Mouse (Mus musculus): Measurements from ENCODE around the gene Lhpp. TPM values are rescaled to one million over a fixed set of nuclear protein-coding genes. Genes with fewer than 3 reads are reported as not detected.
"Not testable (repeated sequence)": the region's sequence is repeated elsewhere in the genome, so short reads cannot be mapped to it uniquely, and the experiment has no call there.

The Lhpp gene
- polyA plus RNA-seq, 1 experiment from 2014 or later = 22.5 TPM

DNA sequence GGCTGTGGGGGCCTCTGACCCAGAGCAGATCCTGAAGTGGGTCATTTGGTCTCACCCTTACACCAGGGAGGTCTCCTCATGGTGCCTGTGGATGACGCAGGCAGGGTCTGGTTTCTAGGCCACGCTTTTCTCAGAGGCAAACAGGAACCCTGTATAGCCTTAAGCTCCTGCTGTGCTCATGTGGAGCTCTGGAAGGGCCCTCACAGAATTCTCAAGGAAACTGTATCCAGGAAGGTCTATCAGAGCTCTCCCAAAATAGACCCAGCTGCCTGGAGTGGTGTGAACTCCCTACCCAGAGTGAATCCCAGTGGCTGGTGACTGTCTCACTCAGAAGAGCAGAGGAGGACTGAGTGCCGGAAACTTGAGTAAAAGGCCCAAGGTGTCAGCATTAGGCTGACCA, 44.0 kb downstream of the Lhpp start:
- 83% methylated on average over 3 of the region's 3 CpGs for WGBS
- peaks cover 41% of the 10 kb centered on the region for H3K4me1 ChIP-seq (replicated peaks)
- H3K27ac ChIP-seq = no peak overlapping the region
- no peaks in the 10 kb centered on the region for H3K9me3 ChIP-seq
- no peak overlapping the region for H3K4me2 ChIP-seq
- no peak for ATAC-seq (ENCODE audit: insufficient number of reproducible peaks, insufficient read depth, low FRiP score, low TSS enrichment, low read depth)
- H3K4me3 ChIP-seq (replicated peaks) = no peak overlapping the region
- no peak overlapping the region for H3K9ac ChIP-seq (replicated peaks)
- no peaks in the 10 kb centered on the region for H3K27me3 ChIP-seq
- no peaks in the 10 kb centered on the region for H3K36me3 ChIP-seq

DNA sequence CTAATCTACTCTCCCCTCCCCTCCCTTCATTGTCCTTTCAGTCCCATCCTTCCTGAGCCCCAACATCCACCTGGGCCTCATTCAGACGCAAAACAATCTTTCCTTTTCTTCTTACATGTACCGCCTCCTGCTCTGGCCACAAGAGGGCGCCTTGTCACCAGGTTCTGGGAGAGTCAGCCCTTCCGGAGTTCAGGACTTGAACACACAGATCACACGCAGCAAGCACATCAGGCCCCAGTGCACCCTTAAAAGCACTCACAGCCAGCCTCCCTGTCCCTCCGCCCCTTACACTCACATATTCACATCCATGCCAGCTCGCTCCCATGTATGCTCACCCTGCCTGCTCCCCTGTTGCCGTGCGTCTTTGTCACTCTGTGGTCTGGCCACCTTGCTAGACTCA, 45.6 kb downstream of the Lhpp start:
- no peak for ATAC-seq (ENCODE audit: insufficient number of reproducible peaks, insufficient read depth, low FRiP score, low TSS enrichment, low read depth)
- Histone ChIP-seq H3K27ac (peak overlapping the region; percentile 57), H3K4me2 (no peak overlapping the region), H3K9ac (replicated peaks) (no peak overlapping the region), H3K27me3 (no peaks in the 10 kb centered on the region), H3K4me3 (replicated peaks) (no peak overlapping the region), H3K36me3 (no peaks in the 10 kb centered on the region), H3K9me3 (no peaks in the 10 kb centered on the region), H3K4me1 (replicated peaks) (peaks cover 49% of the 10 kb centered on the region)
- 21% methylated on average over 9 of the region's 9 CpGs for WGBS

DNA sequence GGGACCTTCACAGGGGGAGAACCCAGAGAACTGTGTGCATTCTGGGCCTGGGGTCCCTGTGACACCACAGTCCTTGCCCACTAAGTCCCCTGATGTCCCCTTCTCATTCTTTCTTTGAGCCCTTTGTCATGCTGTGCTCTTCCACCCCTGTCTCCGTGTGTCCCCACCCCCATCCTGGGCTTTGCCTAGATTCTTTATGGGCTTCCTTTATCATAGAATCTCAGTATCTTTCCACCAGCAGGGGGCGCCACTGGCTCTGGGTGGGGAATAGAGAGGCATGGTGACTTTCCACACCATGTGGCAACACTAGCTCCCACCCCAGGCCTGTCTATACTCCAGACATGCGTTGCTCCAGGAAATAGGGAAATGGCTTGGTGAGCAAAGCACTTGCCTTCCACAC, 46.1 kb downstream of the Lhpp start:
- H3K4me3 ChIP-seq (replicated peaks) = no peak overlapping the region
- H3K9ac ChIP-seq (replicated peaks) = no peak overlapping the region
- no peaks in the 10 kb centered on the region for H3K9me3 ChIP-seq
- peak overlapping the region; percentile 57 for H3K27ac ChIP-seq
- H3K36me3 ChIP-seq = no peaks in the 10 kb centered on the region
- peak; percentile 50; the same call in 1 of the 2 replicates for ATAC-seq (ENCODE audit: insufficient number of reproducible peaks, insufficient read depth, low FRiP score, low TSS enrichment, low read depth)
- no peaks in the 10 kb centered on the region for H3K27me3 ChIP-seq
- WGBS = 4% methylated on average over 3 of the region's 3 CpGs
- peaks cover 52% of the 10 kb centered on the region for H3K4me1 ChIP-seq (replicated peaks)
- no peak overlapping the region for H3K4me2 ChIP-seq

DNA sequence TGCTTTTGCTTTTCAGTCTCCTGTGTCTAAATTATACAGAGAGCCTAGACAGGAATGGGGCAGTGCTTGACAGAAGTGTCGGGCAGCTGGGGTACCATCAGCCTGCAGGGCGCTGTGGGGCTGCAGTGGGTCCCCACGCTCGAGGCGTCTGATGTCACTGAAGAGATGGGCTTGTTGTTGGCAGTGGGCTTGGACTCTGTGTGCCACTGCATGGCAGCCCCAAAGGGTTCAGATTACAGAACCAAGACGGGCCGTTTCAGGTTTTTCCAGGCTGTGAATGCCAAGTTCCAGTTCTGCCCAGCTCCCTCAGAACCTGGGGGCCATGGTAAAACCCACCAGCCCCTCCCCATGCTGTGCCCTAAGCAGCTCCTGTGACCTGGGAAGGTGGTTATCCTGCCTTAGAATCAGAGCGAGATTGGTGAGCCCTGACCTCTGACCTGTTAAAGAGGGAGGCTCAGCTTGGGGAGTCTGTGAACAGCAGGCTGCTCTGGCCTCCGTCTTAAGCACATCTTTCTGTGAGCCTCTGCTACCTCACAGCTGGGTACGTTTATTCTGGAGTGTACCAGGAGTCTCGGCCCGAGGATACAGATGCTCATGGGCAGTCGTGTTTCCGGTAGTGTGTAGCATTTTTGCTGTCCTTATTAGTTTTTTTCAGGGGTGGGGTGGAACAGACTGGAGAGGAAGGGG, 47.1 kb downstream of the Lhpp start:
- H3K4me1 ChIP-seq (replicated peaks) = peaks cover 52% of the 10 kb centered on the region
- WGBS = 39% methylated on average over 14 of the region's 14 CpGs
- no peaks in the 10 kb centered on the region for H3K27me3 ChIP-seq
- no peak overlapping the region for H3K4me3 ChIP-seq (replicated peaks)
- peak overlapping the region; percentile 36; the same call in 1 of the 2 replicates for H3K27ac ChIP-seq
- no peak overlapping the region for H3K9ac ChIP-seq (replicated peaks)
- H3K9me3 ChIP-seq = no peaks in the 10 kb centered on the region
- H3K4me2 ChIP-seq = no peak overlapping the region; the same call in 1 of the 2 replicates
- no peak for ATAC-seq (ENCODE audit: insufficient number of reproducible peaks, insufficient read depth, low FRiP score, low TSS enrichment, low read depth)
- H3K36me3 ChIP-seq = no peaks in the 10 kb centered on the region

DNA sequence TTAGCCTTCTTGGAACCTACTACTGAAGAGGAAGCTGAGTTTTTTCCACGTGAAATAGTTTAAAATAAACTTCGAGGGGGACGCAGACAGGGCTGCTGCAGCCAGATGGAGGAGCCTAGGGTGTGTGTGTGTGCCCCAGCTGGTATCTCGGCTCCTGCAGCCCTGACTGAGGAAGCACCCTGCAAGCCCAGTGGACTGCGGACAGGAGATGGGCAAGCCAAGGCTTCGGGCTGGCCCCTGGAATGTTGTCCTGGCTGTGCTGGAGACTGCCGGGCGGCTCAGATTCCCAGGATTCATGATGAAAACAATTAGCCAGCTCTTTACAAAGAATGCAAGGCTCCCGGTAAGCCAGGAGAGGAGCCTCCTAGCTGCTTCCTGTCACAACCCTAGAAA, 47.6 kb downstream of the Lhpp start:
- H3K27ac ChIP-seq = 0 out of 2 replicates have a peak overlapping the region, but pooled peaks have one; percentile 36
- H3K36me3 ChIP-seq = no peaks in the 10 kb centered on the region
- H3K9ac ChIP-seq (replicated peaks) = no peak overlapping the region
- ATAC-seq (ENCODE audit: insufficient number of reproducible peaks, insufficient read depth, low FRiP score, low TSS enrichment, low read depth) = no peak
- no peaks in the 10 kb centered on the region for H3K9me3 ChIP-seq
- no peak overlapping the region for H3K4me3 ChIP-seq (replicated peaks)
- H3K4me1 ChIP-seq (replicated peaks) = peaks cover 55% of the 10 kb centered on the region
- H3K4me2 ChIP-seq = peak overlapping the region; percentile 13; the same call in 1 of the 2 replicates
- no peaks in the 10 kb centered on the region for H3K27me3 ChIP-seq
- 10% methylated on average over 9 of the region's 9 CpGs for WGBS

DNA sequence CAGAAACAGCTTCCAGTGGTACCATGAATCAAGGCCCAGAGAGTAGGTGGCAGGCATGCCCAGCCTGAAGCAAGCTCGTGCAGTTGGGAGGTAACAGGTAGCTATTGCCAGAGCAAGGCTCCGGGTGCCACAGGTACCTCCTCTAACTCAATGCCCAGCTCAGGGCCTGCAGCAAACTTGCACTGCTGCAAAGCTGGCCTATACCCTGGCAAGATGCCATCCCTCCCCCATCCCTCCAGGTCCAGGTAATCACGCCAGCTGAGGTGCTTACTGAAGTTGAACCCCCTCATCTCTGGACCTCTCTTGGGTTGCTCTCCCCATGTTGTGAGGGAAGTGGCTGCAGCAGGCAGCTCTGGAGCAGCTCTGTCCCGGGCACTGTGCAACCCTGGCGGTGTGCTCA, 48.2 kb downstream of the Lhpp start:
- WGBS = 88% methylated on average over 5 of the region's 5 CpGs
- peaks cover 59% of the 10 kb centered on the region for H3K4me1 ChIP-seq (replicated peaks)

DNA sequence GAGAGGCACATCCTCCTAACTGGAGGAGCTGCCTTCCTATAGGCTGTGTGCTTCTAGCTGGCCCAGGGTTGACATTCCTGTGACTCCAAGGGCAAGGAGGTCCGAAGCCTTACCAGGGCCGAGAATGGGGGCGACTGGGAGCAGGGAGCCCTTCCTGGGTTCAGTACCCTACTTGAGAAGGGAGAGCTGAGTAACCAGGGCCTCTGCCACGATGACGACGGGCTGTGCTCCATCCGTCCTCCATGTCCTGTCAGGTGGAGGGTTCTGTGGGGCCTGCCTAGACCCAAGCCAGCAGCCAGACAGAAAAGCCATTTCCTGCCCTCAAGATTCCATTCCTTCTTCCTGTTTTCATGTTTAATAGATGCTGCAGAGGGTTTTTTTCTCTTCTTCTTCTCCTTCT, 49.2 kb downstream of the Lhpp start:
- ATAC-seq (ENCODE audit: insufficient number of reproducible peaks, insufficient read depth, low FRiP score, low TSS enrichment, low read depth) = no peak
- Histone ChIP-seq H3K4me3 (replicated peaks) (no peak overlapping the region), H3K4me1 (replicated peaks) (peaks cover 59% of the 10 kb centered on the region), H3K27ac (no peak overlapping the region), H3K4me2 (no peak overlapping the region), H3K9me3 (no peaks in the 10 kb centered on the region), H3K9ac (replicated peaks) (no peak overlapping the region), H3K27me3 (no peaks in the 10 kb centered on the region), H3K36me3 (no peaks in the 10 kb centered on the region)
- 68% methylated on average over 7 of the region's 7 CpGs for WGBS

More for the DNA sequence above, 48.2 kb downstream of the Lhpp start:
- Histone ChIP-seq H3K27ac (no peak overlapping the region), H3K36me3 (no peaks in the 10 kb centered on the region), H3K9me3 (no peaks in the 10 kb centered on the region), H3K9ac (replicated peaks) (no peak overlapping the region), H3K4me3 (replicated peaks) (no peak overlapping the region), H3K27me3 (no peaks in the 10 kb centered on the region), H3K4me2 (no peak overlapping the region)
- ATAC-seq (ENCODE audit: insufficient number of reproducible peaks, insufficient read depth, low FRiP score, low TSS enrichment, low read depth) = no peak

DNA sequence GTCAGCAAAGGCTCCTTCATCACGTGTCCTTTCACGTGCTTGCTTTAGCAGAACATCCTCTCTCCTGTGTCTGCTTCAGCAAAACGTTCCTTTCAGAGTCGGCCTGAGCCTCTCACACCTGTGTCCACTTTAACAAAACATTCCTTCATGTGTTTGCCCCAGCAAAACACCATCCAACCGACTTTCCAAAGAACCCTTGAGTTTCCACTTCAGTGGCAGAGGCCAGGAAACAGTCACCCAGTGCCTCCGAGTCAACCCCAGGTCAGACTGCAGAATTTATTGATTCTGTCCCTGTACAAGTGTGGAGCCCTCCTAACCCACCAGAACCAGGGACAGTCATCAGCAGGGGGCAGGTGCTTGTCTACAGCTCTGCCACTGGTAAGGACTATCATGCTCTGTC, 52.4 kb downstream of the Lhpp start:
- not testable (repeated sequence) for H3K9ac ChIP-seq (replicated peaks); H3K4me3 ChIP-seq (replicated peaks); H3K4me2 ChIP-seq; H3K36me3 ChIP-seq; H3K9me3 ChIP-seq; H3K27me3 ChIP-seq; ATAC-seq (ENCODE audit: insufficient number of reproducible peaks, insufficient read depth, low FRiP score, low TSS enrichment, low read depth); H3K27ac ChIP-seq
- 66% methylated on average over 6 of the region's 6 CpGs for WGBS
- peaks cover 60% of the 10 kb centered on the region for H3K4me1 ChIP-seq (replicated peaks)

DNA sequence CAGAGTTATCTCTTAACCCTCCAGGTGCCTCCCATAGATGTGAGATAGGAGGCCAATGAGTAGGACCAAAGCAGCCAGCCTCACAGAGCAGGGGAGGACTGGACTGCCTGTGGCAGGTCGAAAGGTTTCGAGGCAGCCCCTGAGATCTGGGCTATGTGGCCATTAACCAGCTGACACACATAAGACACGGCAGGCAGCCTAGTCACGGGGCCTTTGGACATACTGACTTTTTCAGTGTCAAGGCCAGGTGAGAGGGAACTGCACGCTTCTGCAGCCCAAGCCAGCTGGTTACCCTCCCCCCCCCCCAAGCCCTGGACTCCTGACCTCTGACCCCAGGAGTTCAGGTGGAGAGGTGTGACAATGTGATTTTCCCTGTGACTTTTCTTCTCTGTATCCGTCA, 54.4 kb downstream of the Lhpp start:
- WGBS = 57% methylated on average over 6 of the region's 6 CpGs
- ATAC-seq (ENCODE audit: insufficient number of reproducible peaks, insufficient read depth, low FRiP score, low TSS enrichment, low read depth) = 0 out of 2 replicates have a peak, but pooled peaks have one; percentile 53
- H3K4me3 ChIP-seq (replicated peaks) = no peak overlapping the region
- H3K4me1 ChIP-seq (replicated peaks) = peaks cover 41% of the 10 kb centered on the region
- no peak overlapping the region for H3K4me2 ChIP-seq
- H3K9ac ChIP-seq (replicated peaks) = no peak overlapping the region
- H3K27ac ChIP-seq = no peak overlapping the region
- H3K9me3 ChIP-seq = no peaks in the 10 kb centered on the region
- no peaks in the 10 kb centered on the region for H3K36me3 ChIP-seq
- no peaks in the 10 kb centered on the region for H3K27me3 ChIP-seq

DNA sequence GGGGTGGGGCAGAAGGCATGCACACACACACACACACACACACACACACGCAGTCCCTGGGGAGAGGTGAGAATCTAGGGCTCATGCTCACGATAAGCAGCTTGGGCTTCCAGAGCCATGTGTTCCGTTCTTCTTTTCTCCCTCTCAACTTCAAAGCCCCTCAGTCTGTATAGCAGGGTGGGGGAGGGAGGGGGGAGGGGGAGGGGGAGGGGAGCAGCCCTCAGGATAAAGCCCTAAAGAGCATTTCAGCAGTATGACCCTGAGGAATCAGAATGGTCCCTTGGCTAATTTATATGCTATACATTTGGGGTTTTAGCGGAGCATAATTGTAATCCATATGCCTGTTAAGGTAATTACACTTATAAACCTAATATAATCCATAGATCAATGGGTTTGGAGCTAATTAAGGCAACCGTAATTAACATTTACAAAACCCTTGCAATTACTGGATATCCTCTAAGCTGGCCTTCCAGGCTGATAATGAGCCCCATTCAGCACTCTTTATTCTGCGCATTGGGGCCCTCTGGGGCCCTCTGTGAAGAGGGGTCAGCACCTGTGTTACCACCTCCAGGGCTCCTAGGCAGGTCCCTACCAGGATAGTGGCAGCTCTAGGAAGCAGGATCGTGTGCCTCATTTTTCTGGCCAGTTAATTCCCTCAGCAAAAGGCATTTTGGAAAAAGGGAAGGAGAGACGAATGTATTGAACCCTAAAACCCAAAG, 55.4 kb downstream of the Lhpp start:
- no peak overlapping the region for H3K4me2 ChIP-seq
- H3K9ac ChIP-seq (replicated peaks) = no peak overlapping the region
- H3K4me3 ChIP-seq (replicated peaks) = no peak overlapping the region
- H3K27ac ChIP-seq = no peak overlapping the region
- H3K4me1 ChIP-seq (replicated peaks) = peaks cover 31% of the 10 kb centered on the region
- WGBS = 19% methylated on average over 8 of the region's 8 CpGs
- no peak for ATAC-seq (ENCODE audit: insufficient number of reproducible peaks, insufficient read depth, low FRiP score, low TSS enrichment, low read depth)
- H3K9me3 ChIP-seq = no peaks in the 10 kb centered on the region
- no peaks in the 10 kb centered on the region for H3K36me3 ChIP-seq
- no peaks in the 10 kb centered on the region for H3K27me3 ChIP-seq

DNA sequence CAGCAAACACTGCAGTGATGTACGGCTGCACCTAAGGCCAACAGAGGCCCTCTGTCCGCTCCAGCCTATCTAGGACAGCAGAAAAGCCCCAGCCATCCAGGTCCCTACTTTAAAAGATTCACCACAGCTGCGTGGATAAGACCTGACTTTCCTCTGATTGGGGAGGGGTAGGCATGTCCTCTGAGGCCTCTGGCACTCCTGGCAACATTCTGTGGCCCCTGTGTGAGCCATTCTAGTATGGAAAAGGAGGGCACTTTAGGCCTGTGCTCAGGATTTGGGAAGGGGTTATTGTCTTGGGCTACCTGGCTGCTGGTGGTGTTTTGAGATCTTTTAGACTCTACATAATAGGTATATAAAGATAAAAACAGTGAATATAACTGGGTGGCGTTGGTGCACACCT, 56.1 kb downstream of the Lhpp start:
- Histone ChIP-seq H3K4me2 (no peak overlapping the region), H3K27ac (no peak overlapping the region), H3K4me3 (replicated peaks) (no peak overlapping the region), H3K9ac (replicated peaks) (no peak overlapping the region), H3K27me3 (no peaks in the 10 kb centered on the region), H3K36me3 (no peaks in the 10 kb centered on the region), H3K4me1 (replicated peaks) (peaks cover 25% of the 10 kb centered on the region), H3K9me3 (no peaks in the 10 kb centered on the region)
- ATAC-seq (ENCODE audit: insufficient number of reproducible peaks, insufficient read depth, low FRiP score, low TSS enrichment, low read depth) = no peak
- 80% methylated on average over 4 of the region's 4 CpGs for WGBS

All from limb, embryonic 12.5 days (tissue).